Mouse (Mus musculus) C2C12 (cell line): ENCODE results near the gene Adgrb3.

Experiments
- CTCF ChIP-seq: IDR thresholded peaks from one replicate; pipeline ENCODE4 v1.5.1; 2011; ENCODE audit not compliant: control insufficient read depth, insufficient read depth, insufficient read length
- MAX ChIP-seq: IDR thresholded peaks from one replicate; pipeline ENCODE4 v1.6.1; 2011; ENCODE audit warnings: mild to moderate bottlenecking, control low read depth
- USF1 ChIP-seq: IDR thresholded peaks from one replicate; pipeline ENCODE4 v1.6.1; 2011; ENCODE audit warnings: low read depth, mild to moderate bottlenecking, control low read depth, moderate library complexity

DNA sequence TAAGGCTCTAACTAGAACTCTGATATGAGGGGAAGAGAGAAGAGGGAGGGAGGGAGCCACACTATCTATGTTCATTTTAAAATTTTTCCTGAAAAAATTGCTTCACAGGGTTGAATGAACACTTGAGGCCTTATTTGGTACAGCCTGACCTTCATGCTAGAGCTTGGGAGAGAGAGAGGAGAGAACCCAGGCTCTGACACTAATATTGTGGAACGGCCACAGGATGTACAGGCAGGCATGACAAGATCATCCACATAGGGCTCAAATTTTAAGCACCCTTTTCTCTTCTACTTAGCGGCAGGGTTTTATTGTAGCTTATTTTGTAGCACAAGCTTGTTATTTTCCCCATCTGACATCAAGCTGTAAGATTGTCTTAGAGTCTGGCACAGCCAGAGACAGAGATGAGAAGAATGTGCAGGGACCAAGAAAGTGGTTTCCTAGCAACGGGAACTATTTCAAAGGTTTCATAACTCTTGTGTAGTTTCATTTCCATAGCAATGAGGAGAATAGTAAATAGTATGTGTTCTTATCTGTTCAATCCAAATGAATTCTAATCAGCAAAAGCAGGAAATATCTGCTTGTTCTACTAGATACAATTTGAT, 721.9 kb downstream of the Adgrb3 start:
- TF ChIP-seq CTCF (no peak), MAX (no peak), USF1 (no peak)
